Mouse (Mus musculus): ENCODE measurements around the gene Lingo1. TPM values are rescaled to one million over a fixed set of nuclear protein-coding genes. Genes with fewer than 3 reads are reported as not detected.

The Lingo1 gene
- polyA plus RNA-seq, 1 experiment: 0.38 TPM

DNA sequence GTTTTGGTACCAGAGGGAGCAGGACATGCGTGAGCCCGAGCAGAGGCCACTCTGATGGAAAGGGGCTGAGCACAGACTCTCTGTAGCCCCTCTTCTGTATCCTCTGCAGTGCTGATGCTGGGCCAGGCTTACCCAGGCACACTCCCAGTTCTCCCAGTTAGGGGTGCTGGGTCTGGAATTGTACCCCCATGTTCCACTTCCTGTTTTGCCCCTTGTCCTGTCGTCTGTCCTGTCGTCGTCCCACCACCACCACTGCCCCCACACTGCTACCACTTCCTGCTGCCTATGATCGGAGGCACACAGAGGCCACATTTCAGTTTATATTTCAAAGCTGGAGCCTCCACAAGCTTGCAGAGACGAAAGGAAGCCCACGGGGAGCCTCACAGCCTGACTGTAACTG is 213.6 kb downstream of the Lingo1 start:
- WGBS: 67% methylated on average over 8 of the region's 8 CpGs
- Histone ChIP-seq H3K4me3 (ENCODE audit: low read depth, low read length) (no peak overlapping the region), H3K27ac (ENCODE audit: insufficient read depth, low read depth, low read length) (no peak overlapping the region), H3K4me1 (ENCODE audit: control insufficient read depth, insufficient read depth, insufficient read length, low read length) (no peaks in the 10 kb centered on the region), H3K36me3 (ENCODE audit: control insufficient read depth, insufficient read depth, low read length) (no peaks in the 10 kb centered on the region), H3K27me3 (ENCODE audit: control insufficient read depth, insufficient read depth, low read length) (no peaks in the 10 kb centered on the region)
- TF ChIP-seq CTCF (IDR thresholded peaks at IDR 0.05; ENCODE audit: extremely low read depth, insufficient read length, insufficient replicate concordance, low read depth, low read length): no peak
- TF ChIP-seq POLR2A (IDR thresholded peaks at IDR 0.05; ENCODE audit: low read depth, low read length): no peak

DNA sequence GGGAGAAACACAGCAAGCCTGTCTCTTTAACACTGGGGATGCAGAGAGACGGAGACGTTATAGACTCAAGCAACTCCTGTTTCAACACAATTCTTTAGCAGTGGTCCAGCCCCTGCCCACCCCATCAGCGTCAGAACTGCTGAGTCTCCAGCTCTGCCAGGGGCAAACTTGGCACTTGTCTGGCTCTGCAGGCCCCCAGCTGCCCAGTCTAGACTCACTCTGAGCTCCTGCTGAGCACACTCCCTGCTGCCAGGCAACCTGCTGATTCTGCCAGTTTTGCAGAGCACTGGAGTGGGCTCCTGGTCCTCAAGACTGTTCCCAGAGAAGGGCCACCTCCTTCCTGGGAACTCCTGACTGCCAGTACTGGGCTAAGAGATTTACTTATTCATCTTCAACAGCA is 214.6 kb downstream of the Lingo1 start:
- 58% methylated on average over 3 of the region's 3 CpGs for WGBS
- TF ChIP-seq CTCF (IDR thresholded peaks at IDR 0.05; ENCODE audit: extremely low read depth, insufficient read length, insufficient replicate concordance, low read depth, low read length): no peak
- no peak for TF ChIP-seq POLR2A (IDR thresholded peaks at IDR 0.05; ENCODE audit: low read depth, low read length)

GRCm38 (mm10) chr9:56581016-56581415 is 215.3 kb downstream of the Lingo1 start:
- Histone ChIP-seq H3K4me3 (ENCODE audit: low read depth, low read length) (no peak overlapping the region), H3K4me1 (ENCODE audit: control insufficient read depth, insufficient read depth, insufficient read length, low read length) (no peaks in the 10 kb centered on the region), H3K27me3 (ENCODE audit: control insufficient read depth, insufficient read depth, low read length) (no peaks in the 10 kb centered on the region), H3K27ac (ENCODE audit: insufficient read depth, low read depth, low read length) (no peak overlapping the region), H3K36me3 (ENCODE audit: control insufficient read depth, insufficient read depth, low read length) (no peaks in the 10 kb centered on the region)
- 63% methylated on average over 8 of the region's 8 CpGs for WGBS
- no peak for TF ChIP-seq POLR2A (IDR thresholded peaks at IDR 0.05; ENCODE audit: low read depth, low read length)
- no peak for TF ChIP-seq CTCF (IDR thresholded peaks at IDR 0.05; ENCODE audit: extremely low read depth, insufficient read length, insufficient replicate concordance, low read depth, low read length)

More for the DNA sequence above, 214.6 kb downstream of the Lingo1 start:
- Histone ChIP-seq H3K27ac (ENCODE audit: insufficient read depth, low read depth, low read length) (no peak overlapping the region), H3K4me1 (ENCODE audit: control insufficient read depth, insufficient read depth, insufficient read length, low read length) (no peaks in the 10 kb centered on the region), H3K27me3 (ENCODE audit: control insufficient read depth, insufficient read depth, low read length) (no peaks in the 10 kb centered on the region), H3K36me3 (ENCODE audit: control insufficient read depth, insufficient read depth, low read length) (no peaks in the 10 kb centered on the region), H3K4me3 (ENCODE audit: low read depth, low read length) (no peak overlapping the region)

DNA sequence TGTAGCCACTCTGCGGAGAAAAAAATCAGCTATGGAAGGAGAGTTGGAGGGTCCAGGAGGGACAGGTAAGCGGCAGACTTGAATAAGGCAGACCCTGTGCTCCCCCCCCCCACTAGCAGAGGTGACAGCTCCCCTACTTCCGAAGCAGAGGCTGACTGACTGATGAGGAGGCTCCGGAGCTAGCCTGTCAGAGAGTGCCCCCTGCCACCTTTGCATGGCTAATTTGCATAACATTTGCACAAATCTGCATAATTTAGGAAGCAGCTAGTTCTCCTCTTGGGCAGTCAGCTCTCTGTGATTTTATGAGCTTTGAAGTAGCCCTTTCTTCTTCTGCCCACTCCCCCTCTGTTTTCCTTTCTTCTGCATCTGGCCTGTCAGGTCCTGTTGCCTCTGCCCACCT is 216.2 kb downstream of the Lingo1 start:
- TF ChIP-seq POLR2A (IDR thresholded peaks at IDR 0.05; ENCODE audit: low read depth, low read length) (no peak), CTCF (IDR thresholded peaks at IDR 0.05; ENCODE audit: extremely low read depth, insufficient read length, insufficient replicate concordance, low read depth, low read length) (no peak)
- Histone ChIP-seq H3K4me3 (ENCODE audit: low read depth, low read length) (no peak overlapping the region), H3K36me3 (ENCODE audit: control insufficient read depth, insufficient read depth, low read length) (no peaks in the 10 kb centered on the region), H3K4me1 (ENCODE audit: control insufficient read depth, insufficient read depth, insufficient read length, low read length) (no peaks in the 10 kb centered on the region), H3K27ac (ENCODE audit: insufficient read depth, low read depth, low read length) (no peak overlapping the region), H3K27me3 (ENCODE audit: control insufficient read depth, insufficient read depth, low read length) (no peaks in the 10 kb centered on the region)
- WGBS: 52% methylated on average over 4 of the region's 4 CpGs

DNA sequence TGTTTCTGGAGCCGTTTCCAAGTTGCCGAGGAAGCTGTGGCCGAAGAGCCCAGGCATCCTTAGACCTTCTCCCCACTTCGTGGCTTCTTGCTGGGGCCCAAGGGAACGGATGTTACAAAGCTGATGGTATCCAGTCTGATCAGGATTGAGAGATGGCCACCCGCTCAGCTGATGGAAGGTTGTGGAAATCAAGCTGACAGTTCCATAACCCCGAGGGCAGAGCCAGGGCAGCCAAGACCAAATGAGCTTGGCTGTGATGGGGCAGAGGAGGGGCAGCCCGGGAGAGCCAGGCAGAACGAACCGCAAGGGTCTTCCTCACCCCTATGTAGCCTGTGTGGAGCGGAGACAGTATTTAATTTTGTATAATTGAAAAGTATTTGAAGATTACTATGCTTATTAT is 218.9 kb downstream of the Lingo1 start:
- no peak overlapping the region for H3K27ac ChIP-seq (ENCODE audit: insufficient read depth, low read depth, low read length)
- H3K4me1 ChIP-seq (ENCODE audit: control insufficient read depth, insufficient read depth, insufficient read length, low read length): no peaks in the 10 kb centered on the region
- no peaks in the 10 kb centered on the region for H3K27me3 ChIP-seq (ENCODE audit: control insufficient read depth, insufficient read depth, low read length)
- WGBS: 83% methylated on average over 11 of the region's 11 CpGs
- TF ChIP-seq POLR2A (IDR thresholded peaks at IDR 0.05; ENCODE audit: low read depth, low read length) (no peak), CTCF (IDR thresholded peaks at IDR 0.05; ENCODE audit: extremely low read depth, insufficient read length, insufficient replicate concordance, low read depth, low read length) (no peak)
- H3K36me3 ChIP-seq (ENCODE audit: control insufficient read depth, insufficient read depth, low read length): no peaks in the 10 kb centered on the region
- no peak overlapping the region for H3K4me3 ChIP-seq (ENCODE audit: low read depth, low read length)

DNA sequence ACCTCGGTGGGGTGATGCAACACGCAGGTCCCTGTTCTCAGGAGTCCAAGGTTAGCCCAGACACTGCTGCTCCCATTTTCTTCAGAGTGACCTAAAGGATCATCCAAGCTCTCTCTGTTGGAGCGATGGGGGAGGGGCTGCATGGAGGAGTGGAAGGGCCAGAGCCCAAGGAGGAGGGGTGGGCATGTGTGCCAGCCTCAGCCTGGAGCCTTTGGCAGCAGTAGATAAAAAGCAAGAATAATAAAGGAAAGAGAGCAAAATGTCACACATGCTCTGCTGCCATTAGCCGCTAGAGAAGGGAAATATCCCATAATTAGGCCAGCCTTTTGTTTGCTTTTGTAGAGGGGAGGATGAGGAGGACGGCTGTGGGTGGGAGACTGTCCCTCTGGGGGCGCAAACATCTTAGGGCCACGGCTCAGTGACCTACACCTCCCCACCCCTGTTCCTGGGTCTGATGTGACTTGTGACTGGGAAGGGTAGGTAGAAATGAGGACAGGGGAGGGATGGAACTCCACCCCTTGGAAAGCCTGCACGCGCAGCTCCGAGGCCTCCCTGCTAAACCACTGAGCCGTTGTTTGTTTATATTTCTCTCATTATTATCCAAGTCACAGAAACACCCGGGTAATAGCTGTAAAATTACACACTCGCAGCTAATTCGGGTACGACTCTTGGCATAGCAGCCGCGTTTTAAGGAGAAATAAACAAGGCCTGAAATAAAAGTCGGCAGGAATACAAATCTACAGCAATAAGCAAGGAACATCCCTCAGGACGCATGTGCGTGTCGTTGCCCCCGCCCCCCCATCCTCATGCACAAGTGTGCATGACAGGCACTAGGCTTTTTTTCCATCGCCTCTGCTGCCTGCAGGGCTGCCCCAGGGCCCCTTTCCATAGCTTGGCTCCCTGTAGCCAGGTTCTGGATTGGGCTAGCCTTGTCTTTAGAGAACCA is 223.5 kb downstream of the Lingo1 start:
- TF ChIP-seq POLR2A (IDR thresholded peaks at IDR 0.05; ENCODE audit: low read depth, low read length) (no peak), CTCF (IDR thresholded peaks at IDR 0.05; ENCODE audit: extremely low read depth, insufficient read length, insufficient replicate concordance, low read depth, low read length) (no peak)
- 46% methylated on average over 23 of the region's 23 CpGs for WGBS
- no peak overlapping the region for H3K4me3 ChIP-seq (ENCODE audit: low read depth, low read length)

More for the DNA sequence above, 223.5 kb downstream of the Lingo1 start:
- Histone ChIP-seq H3K36me3 (ENCODE audit: control insufficient read depth, insufficient read depth, low read length) (no peaks in the 10 kb centered on the region), H3K27me3 (ENCODE audit: control insufficient read depth, insufficient read depth, low read length) (no peaks in the 10 kb centered on the region), H3K27ac (ENCODE audit: insufficient read depth, low read depth, low read length) (no peak overlapping the region), H3K4me1 (ENCODE audit: control insufficient read depth, insufficient read depth, insufficient read length, low read length) (no peaks in the 10 kb centered on the region)

Other genes starting within 250 kb of the Lingo1 start
- 1.0 and 2.3 TPM in 2 replicates for gene Odf3l1, start 68.2 kb upstream of the Lingo1 start, polyA plus RNA-seq (2012; rRNA removed)
- gene Cspg4, start 68.6 kb upstream of the Lingo1 start, polyA plus RNA-seq (2012; rRNA removed): 8.3 and 11.4 TPM in 2 replicates
- 2.7 and 3.8 TPM in 2 replicates for gene Snx33, start 131.9 kb upstream of the Lingo1 start, polyA plus RNA-seq (2012; rRNA removed)
- 144 and 233 TPM in 2 replicates for gene Imp3, start 141.0 kb upstream of the Lingo1 start, polyA plus RNA-seq (2012; rRNA removed)
- gene Snupn, start 154.4 kb upstream of the Lingo1 start, polyA plus RNA-seq (2012; rRNA removed): 1.1 and 2.0 TPM in 2 replicates
- gene Ptpn9, start 198.5 kb upstream of the Lingo1 start, polyA plus RNA-seq (2012; rRNA removed): 12.6 and 24.5 TPM in 2 replicates